Mouse (Mus musculus): ENCODE data around the gene Smim17. TPM values are rescaled to one million over a fixed set of nuclear protein-coding genes. Genes with fewer than 3 reads are reported as not detected.

The Smim17 gene
- polyA plus RNA-seq, 1 experiment from 2014 or later, result 0.15 TPM

GRCm38 (mm10) chr7:6369460-6369859, 29.1 kb upstream of the Smim17 start:
- no peaks in the 10 kb centered on the region for H3K9me3 ChIP-seq (replicated peaks)
- H3K4me1 ChIP-seq (replicated peaks), result no peaks in the 10 kb centered on the region
- WGBS, result 76% methylated on average over 3 of the region's 3 CpGs
- no peaks in the 10 kb centered on the region for H3K27me3 ChIP-seq (replicated peaks)
- H3K36me3 ChIP-seq, result peaks cover 4% of the 10 kb centered on the region; the same call in 1 of the 2 replicates
- ATAC-seq (ENCODE audit: insufficient number of reproducible peaks, low FRiP score), result no peak
- H3K27ac ChIP-seq (ENCODE audit: poor library complexity, severe bottlenecking), result no peak overlapping the region
- no peak overlapping the region for H3K4me2 ChIP-seq
- H3K9ac ChIP-seq, result no peak overlapping the region
- no peak overlapping the region for H3K4me3 ChIP-seq

GRCm38 (mm10) chr7:6372993-6373392, 25.5 kb upstream of the Smim17 start:
- H3K9ac ChIP-seq, result no peak overlapping the region
- no peak overlapping the region for H3K27ac ChIP-seq (ENCODE audit: poor library complexity, severe bottlenecking)
- H3K4me2 ChIP-seq, result no peak overlapping the region
- peaks cover 4% of the 10 kb centered on the region; the same call in 1 of the 2 replicates for H3K36me3 ChIP-seq
- no peaks in the 10 kb centered on the region for H3K27me3 ChIP-seq (replicated peaks)
- no peaks in the 10 kb centered on the region for H3K4me1 ChIP-seq (replicated peaks)
- H3K9me3 ChIP-seq (replicated peaks), result no peaks in the 10 kb centered on the region
- ATAC-seq (ENCODE audit: insufficient number of reproducible peaks, low FRiP score), result no peak
- 85% methylated on average over 3 of the region's 3 CpGs for WGBS
- H3K4me3 ChIP-seq, result no peak overlapping the region

- ATAC-seq (ENCODE audit: insufficient number of reproducible peaks, low FRiP score), result no peak
- H3K4me2 ChIP-seq, result no peak overlapping the region
- no peaks in the 10 kb centered on the region for H3K9me3 ChIP-seq (replicated peaks)
- no peaks in the 10 kb centered on the region for H3K27me3 ChIP-seq (replicated peaks)
- 86% methylated on average over 8 of the region's 8 CpGs for WGBS
- H3K27ac ChIP-seq (ENCODE audit: poor library complexity, severe bottlenecking), result no peak overlapping the region
- H3K9ac ChIP-seq, result no peak overlapping the region
- H3K4me1 ChIP-seq (replicated peaks), result peaks cover 2% of the 10 kb centered on the region; the same call in 1 of the 2 replicates
- no peaks in the 10 kb centered on the region for H3K36me3 ChIP-seq
- no peak overlapping the region for H3K4me3 ChIP-seq
Observed at GRCm38 (mm10) chr7:6378441-6378840, 20.1 kb upstream of the Smim17 start.

GRCm38 (mm10) chr7:6381431-6381830, 17.1 kb upstream of the Smim17 start:
- no peak for ATAC-seq (ENCODE audit: insufficient number of reproducible peaks, low FRiP score)
- WGBS, result 80% methylated on average over 2 of the region's 2 CpGs
- no peaks in the 10 kb centered on the region for H3K9me3 ChIP-seq (replicated peaks)

GRCm38 (mm10) chr7:6383044-6383455, 15.5 kb upstream of the Smim17 start, which contains the start of gene Zfp28:
Gene Zfp28 (plus strand): TSS chr7:6383295.
- Histone ChIP-seq H3K36me3 (peaks cover 9% of the 10 kb centered on the region; the same call in 1 of the 2 replicates), H3K27ac (ENCODE audit: poor library complexity, severe bottlenecking) (0 out of 2 replicates have a peak within 1 kb of the TSS, but pooled peaks have one; percentile 24), H3K27me3 (replicated peaks) (no peaks in the 10 kb centered on the region), H3K4me1 (replicated peaks) (peaks cover 11% of the 10 kb centered on the region), H3K4me3 (peak within 1 kb of the TSS; percentile 83), H3K9me3 (replicated peaks) (no peaks in the 10 kb centered on the region), H3K4me2 (peak within 1 kb of the TSS; percentile 79), H3K9ac (peak within 1 kb of the TSS; percentile 77)
- WGBS, result under 1% methylated on average over 28 of the region's 28 CpGs
- peak; percentile 97 for ATAC-seq (ENCODE audit: insufficient number of reproducible peaks, low FRiP score)

More at GRCm38 (mm10) chr7:6381431-6381830, 17.1 kb upstream of the Smim17 start:
- H3K4me1 ChIP-seq (replicated peaks), result peaks cover 11% of the 10 kb centered on the region
- no peak overlapping the region for H3K4me3 ChIP-seq
- H3K27ac ChIP-seq (ENCODE audit: poor library complexity, severe bottlenecking), result no peak overlapping the region
- H3K27me3 ChIP-seq (replicated peaks), result no peaks in the 10 kb centered on the region
- H3K9ac ChIP-seq, result no peak overlapping the region
- H3K36me3 ChIP-seq, result no peaks in the 10 kb centered on the region
- no peak overlapping the region for H3K4me2 ChIP-seq

- Histone ChIP-seq H3K27ac (ENCODE audit: poor library complexity, severe bottlenecking) (no peak overlapping the region), H3K36me3 (peaks cover 11% of the 10 kb centered on the region; the same call in 1 of the 2 replicates), H3K4me3 (peak overlapping the region; percentile 83), H3K27me3 (replicated peaks) (no peaks in the 10 kb centered on the region), H3K4me2 (peak overlapping the region; percentile 79), H3K4me1 (replicated peaks) (peaks cover 11% of the 10 kb centered on the region), H3K9me3 (replicated peaks) (no peaks in the 10 kb centered on the region), H3K9ac (no peak overlapping the region; the same call in 1 of the 2 replicates)
- 52% methylated on average over 8 of the region's 8 CpGs for WGBS
- ATAC-seq (ENCODE audit: insufficient number of reproducible peaks, low FRiP score), result no peak
Observed at GRCm38 (mm10) chr7:6384011-6384410, 14.5 kb upstream of the Smim17 start.

GRCm38 (mm10) chr7:6386995-6387394, 11.5 kb upstream of the Smim17 start:
- H3K9me3 ChIP-seq (replicated peaks), result no peaks in the 10 kb centered on the region
- H3K4me2 ChIP-seq, result no peak overlapping the region
- H3K4me3 ChIP-seq, result no peak overlapping the region
- 90% methylated on average over 8 of the region's 8 CpGs for WGBS
- no peaks in the 10 kb centered on the region for H3K27me3 ChIP-seq (replicated peaks)
- no peak overlapping the region for H3K27ac ChIP-seq (ENCODE audit: poor library complexity, severe bottlenecking)
- ATAC-seq (ENCODE audit: insufficient number of reproducible peaks, low FRiP score), result no peak
- H3K9ac ChIP-seq, result no peak overlapping the region
- H3K36me3 ChIP-seq, result peaks cover 39% of the 10 kb centered on the region
- H3K4me1 ChIP-seq (replicated peaks), result peaks cover 11% of the 10 kb centered on the region

- no peak for ATAC-seq (ENCODE audit: insufficient number of reproducible peaks, low FRiP score)
- peaks cover 3% of the 10 kb centered on the region for H3K4me1 ChIP-seq (replicated peaks)
- H3K4me3 ChIP-seq, result no peak overlapping the region
- H3K36me3 ChIP-seq, result peaks cover 59% of the 10 kb centered on the region
- H3K27ac ChIP-seq (ENCODE audit: poor library complexity, severe bottlenecking), result no peak overlapping the region
- H3K27me3 ChIP-seq (replicated peaks), result no peaks in the 10 kb centered on the region
- no peak overlapping the region for H3K4me2 ChIP-seq
- 0 out of 2 replicates have a peak, but pooled peaks cover 7% of the 10 kb centered on the region for H3K9me3 ChIP-seq (replicated peaks)
- 79% methylated on average over 5 of the region's 5 CpGs for WGBS
- H3K9ac ChIP-seq, result no peak overlapping the region
Observed at GRCm38 (mm10) chr7:6388971-6389370, 9.5 kb upstream of the Smim17 start.

- 64% methylated on average over 5 of the region's 5 CpGs for WGBS
- H3K4me1 ChIP-seq (replicated peaks), result no peaks in the 10 kb centered on the region
- H3K9ac ChIP-seq, result no peak overlapping the region
- H3K4me2 ChIP-seq, result no peak overlapping the region
- peaks cover 64% of the 10 kb centered on the region for H3K36me3 ChIP-seq
- H3K9me3 ChIP-seq (replicated peaks), result 0 out of 2 replicates have a peak, but pooled peaks cover 9% of the 10 kb centered on the region
- no peaks in the 10 kb centered on the region for H3K27me3 ChIP-seq (replicated peaks)
- H3K4me3 ChIP-seq, result no peak overlapping the region
- ATAC-seq (ENCODE audit: insufficient number of reproducible peaks, low FRiP score), result no peak
- no peak overlapping the region for H3K27ac ChIP-seq (ENCODE audit: poor library complexity, severe bottlenecking)
Observed at GRCm38 (mm10) chr7:6389449-6389848, 9.1 kb upstream of the Smim17 start.

GRCm38 (mm10) chr7:6410043-6410442, 11.5 kb downstream of the Smim17 start, which contains the start of gene Gm20715:
Gene Gm20715 (plus strand): TSS chr7:6410277.
- peak; percentile 91 for ATAC-seq (ENCODE audit: insufficient number of reproducible peaks, low FRiP score)

GRCm38 (mm10) chr7:6414626-6415441, 16.3 kb downstream of the Smim17 start:
- Histone ChIP-seq H3K36me3 (no peaks in the 10 kb centered on the region), H3K4me2 (no peak overlapping the region), H3K27me3 (replicated peaks) (peaks cover 18% of the 10 kb centered on the region), H3K9me3 (replicated peaks) (0 out of 2 replicates have a peak, but pooled peaks cover 4% of the 10 kb centered on the region), H3K4me3 (no peak overlapping the region), H3K4me1 (replicated peaks) (no peaks in the 10 kb centered on the region), H3K27ac (ENCODE audit: poor library complexity, severe bottlenecking) (no peak overlapping the region), H3K9ac (no peak overlapping the region)
- no peak for ATAC-seq (ENCODE audit: insufficient number of reproducible peaks, low FRiP score)
- WGBS, result 6% methylated on average over 22 of the region's 22 CpGs

More at GRCm38 (mm10) chr7:6410043-6410442, 11.5 kb downstream of the Smim17 start, which contains the start of gene Gm20715:
- no peak within 1 kb of the TSS for H3K4me2 ChIP-seq
- H3K4me3 ChIP-seq, result no peak within 1 kb of the TSS
- no peaks in the 10 kb centered on the region for H3K36me3 ChIP-seq
- no peak within 1 kb of the TSS for H3K9ac ChIP-seq
- under 1% methylated on average over 17 of the region's 17 CpGs for WGBS
- H3K27me3 ChIP-seq (replicated peaks), result peaks cover 7% of the 10 kb centered on the region
- no peak within 1 kb of the TSS for H3K27ac ChIP-seq (ENCODE audit: poor library complexity, severe bottlenecking)
- H3K4me1 ChIP-seq (replicated peaks), result no peaks in the 10 kb centered on the region
- 0 out of 2 replicates have a peak, but pooled peaks cover 4% of the 10 kb centered on the region for H3K9me3 ChIP-seq (replicated peaks)
